Mouse (Mus musculus): ENCODE measurements at regions not wholly inside any gene's neighbourhood (a gene's known extent, or its start where the extent isn't known, plus 50 kb on each side); places are given as distances from the start of the nearest gene placed in this dataset.

GRCm38 (mm10) chr13:57221092-57221491, 325.3 kb upstream of the Trpc7 start:
- ATAC-seq (ENCODE audit: insufficient number of reproducible peaks, low FRiP score, low TSS enrichment) = no peak

GRCm38 (mm10) chr13:57216161-57216560, 320.4 kb upstream of the Trpc7 start:
- no peak; the same call in 1 of the 2 replicates for ATAC-seq (ENCODE audit: insufficient number of reproducible peaks, low FRiP score, low TSS enrichment)

- no peak for ATAC-seq (ENCODE audit: insufficient number of reproducible peaks, low FRiP score, low TSS enrichment)
These were observed 316.5 kb upstream of the Trpc7 start for GRCm38 (mm10) chr13:57212251-57212650.

DNA sequence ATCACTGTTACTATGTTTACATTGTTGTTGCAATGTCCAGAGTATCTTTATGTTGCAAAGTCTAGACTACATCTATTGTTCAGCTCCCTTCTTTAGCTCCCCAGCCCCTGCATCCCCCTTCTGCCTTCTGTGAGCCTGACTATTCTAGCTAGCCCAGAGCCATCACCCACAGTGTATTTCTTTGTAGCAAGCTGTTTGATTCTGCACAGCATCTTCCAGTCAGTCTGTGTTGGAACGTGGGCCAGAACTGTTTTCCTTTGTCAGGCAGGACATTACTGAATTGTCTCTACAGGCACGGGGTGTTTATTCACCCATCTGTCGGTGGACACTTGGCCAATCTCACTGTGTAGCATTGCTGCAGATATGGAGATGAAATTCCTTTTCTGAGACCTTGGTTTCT, 295.4 kb upstream of the Trpc7 start:
- peak; percentile 68 for ATAC-seq (ENCODE audit: insufficient number of reproducible peaks, low FRiP score, low TSS enrichment)

DNA sequence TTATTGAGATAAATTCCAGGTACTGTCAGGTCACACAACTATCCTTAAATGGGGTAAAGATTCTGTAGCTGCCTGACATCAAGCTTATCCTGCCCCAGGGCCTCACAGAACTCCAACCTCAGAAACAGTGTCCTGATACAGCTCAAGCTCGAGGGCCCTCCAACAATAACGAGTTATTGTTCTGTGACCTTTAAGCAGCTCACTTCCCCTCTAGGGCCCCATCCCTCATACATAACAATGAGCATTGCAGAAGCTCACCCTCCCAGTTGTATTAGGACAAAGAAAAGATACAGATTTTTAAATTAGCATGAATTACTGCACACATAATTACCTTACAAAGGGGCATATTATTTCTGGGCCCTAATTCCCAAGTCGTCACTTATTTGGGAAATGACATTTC, 293.5 kb upstream of the Trpc7 start:
- no peak for ATAC-seq (ENCODE audit: insufficient number of reproducible peaks, low FRiP score, low TSS enrichment)

DNA sequence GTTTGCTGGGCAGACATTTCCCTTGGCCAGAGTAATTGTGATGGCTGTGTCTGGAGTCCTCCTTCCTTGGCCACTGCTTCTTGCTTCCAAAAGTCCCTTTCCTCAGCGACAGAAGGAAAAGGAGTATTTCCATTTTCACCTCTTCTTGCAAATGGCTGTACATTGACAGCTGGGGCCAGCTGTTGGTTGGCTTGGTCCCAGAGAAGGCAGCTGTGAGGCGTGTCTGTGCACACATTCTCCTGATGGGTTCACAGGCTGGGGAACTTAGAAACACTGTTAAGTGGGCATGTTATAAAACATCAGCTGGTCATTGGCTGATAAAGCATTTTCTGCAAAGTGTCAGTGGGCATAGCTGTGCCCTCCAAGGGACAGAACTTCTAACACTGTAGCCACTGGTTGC, 290.4 kb upstream of the Trpc7 start:
- ATAC-seq (ENCODE audit: insufficient number of reproducible peaks, low FRiP score, low TSS enrichment) = no peak

DNA sequence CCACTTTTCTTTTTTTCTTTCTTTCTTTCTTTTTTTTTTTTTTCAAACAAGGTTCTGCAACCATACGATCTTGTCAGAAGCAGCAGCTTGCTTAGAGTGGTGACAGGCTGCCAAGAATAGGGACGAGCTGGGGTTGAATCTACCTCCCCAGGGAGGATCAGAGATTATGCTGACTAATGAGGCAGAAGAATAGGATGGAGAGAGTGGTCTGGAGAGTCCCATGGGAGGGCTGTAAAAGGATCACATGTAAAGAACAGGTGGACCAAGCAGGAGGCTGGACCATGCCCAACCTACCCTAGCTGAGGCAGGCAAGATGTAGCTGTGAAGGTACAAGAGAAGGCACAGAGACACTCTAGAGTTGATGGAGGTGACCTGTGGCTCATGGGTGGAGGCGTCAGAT, 274.4 kb upstream of the Trpc7 start:
- ATAC-seq (ENCODE audit: insufficient number of reproducible peaks, low FRiP score, low TSS enrichment) = peak; percentile 64

DNA sequence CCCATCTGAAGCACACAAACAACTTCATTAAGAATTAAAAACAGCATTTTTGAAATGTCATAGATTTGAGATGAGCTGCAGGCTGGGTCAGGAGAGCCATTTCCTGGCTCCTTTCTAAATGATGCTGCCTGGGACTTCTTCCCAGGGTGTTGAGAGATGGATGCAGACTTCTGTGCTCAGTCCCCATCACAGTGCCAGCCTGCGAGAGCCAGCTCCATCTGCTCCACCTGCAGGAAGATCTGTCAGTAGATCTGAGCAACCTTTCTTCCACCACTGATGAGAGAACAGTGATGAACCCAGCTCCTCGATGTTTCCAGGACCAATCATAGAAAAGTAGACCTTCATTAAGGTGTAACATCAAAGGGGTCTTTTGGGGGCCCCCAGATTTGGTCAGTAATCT, 273.8 kb upstream of the Trpc7 start:
- ATAC-seq (ENCODE audit: insufficient number of reproducible peaks, low FRiP score, low TSS enrichment) = peak; percentile 85

GRCm38 (mm10) chr13:57165367-57165766, 269.6 kb upstream of the Trpc7 start:
- ATAC-seq (ENCODE audit: insufficient number of reproducible peaks, low FRiP score, low TSS enrichment) = no peak

- no peak for ATAC-seq (ENCODE audit: insufficient number of reproducible peaks, low FRiP score, low TSS enrichment)
These were observed 257.0 kb upstream of the Trpc7 start for GRCm38 (mm10) chr13:57152787-57153186.

DNA sequence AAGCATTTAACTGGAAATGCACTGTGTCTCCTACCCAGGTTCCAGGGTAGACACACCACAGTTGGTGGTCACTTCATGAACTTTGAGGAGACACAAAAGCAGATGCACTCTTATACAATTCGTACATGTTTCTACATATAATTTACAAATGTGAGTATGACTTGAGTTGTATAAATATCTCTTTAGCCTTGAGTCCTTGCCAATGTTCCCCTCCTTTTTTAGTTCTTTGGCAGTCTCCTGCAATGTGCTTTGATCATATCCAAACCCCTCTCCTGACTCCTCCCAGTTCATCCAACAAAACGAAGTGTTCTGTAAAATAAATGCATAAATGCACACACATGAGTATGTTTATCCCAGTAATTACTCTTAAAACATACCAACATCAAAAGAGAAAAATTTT, 251.8 kb upstream of the Trpc7 start:
- no peak for ATAC-seq (ENCODE audit: insufficient number of reproducible peaks, low FRiP score, low TSS enrichment)

DNA sequence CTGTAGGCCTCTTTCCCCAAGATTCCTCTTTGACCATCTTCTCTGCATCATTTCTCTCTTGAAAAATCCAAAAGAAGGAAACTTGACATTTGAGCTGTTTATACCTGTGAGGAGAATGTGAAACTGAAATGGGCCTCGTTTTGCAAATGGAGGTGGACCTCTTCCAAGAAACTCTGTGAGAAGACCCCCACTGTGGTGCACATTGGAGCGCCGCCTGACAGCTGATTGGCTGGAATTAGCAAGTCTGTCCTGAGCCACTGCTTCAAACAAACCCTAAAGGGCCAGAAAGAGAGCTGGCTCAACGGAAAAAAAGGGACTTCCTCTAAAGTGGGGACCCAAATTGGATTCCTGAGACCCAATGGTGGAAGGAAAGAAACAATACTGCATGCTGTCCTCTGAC, 250.9 kb upstream of the Trpc7 start:
- no peak for ATAC-seq (ENCODE audit: insufficient number of reproducible peaks, low FRiP score, low TSS enrichment)

DNA sequence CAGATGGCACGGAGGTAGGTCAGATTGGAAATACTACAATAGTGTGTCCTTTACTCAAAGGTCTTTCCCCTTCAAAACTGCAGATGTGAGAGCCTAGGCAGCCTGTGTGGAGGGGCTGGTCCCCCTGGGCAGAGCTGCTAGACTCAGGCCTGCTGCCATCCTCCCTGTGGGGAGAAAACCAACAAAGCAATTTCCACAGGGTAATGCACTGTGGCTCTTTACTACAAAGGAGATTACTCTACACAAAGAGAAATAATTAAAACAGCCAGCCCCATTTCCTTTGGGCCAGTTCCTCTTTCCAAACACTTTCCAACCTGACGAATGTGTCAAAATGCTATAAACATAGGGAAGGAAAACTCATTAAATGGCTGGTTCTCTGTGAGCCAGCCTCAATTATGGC, 250.0 kb upstream of the Trpc7 start:
- ATAC-seq (ENCODE audit: insufficient number of reproducible peaks, low FRiP score, low TSS enrichment) = no peak

DNA sequence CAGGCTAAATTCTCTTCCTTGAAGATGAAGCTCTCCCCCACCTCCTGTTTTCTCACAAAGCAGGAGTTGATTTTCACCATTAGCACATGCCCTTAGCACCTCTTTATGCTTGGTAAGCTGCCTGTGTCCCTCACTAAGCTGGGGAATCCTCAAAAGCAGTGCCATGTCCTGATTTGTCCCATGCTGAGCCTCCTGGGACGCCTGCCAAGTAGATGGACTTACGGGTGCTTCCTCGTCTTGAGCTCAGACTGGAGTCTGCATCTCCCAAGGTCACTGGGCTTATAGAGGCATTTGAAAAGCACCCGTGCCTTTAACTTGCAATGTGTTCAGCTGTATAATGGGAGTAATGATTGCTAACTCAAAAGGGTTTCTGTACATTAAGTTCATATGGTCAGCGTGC, 247.1 kb upstream of the Trpc7 start:
- ATAC-seq (ENCODE audit: insufficient number of reproducible peaks, low FRiP score, low TSS enrichment) = peak; percentile 45; the same call in 1 of the 2 replicates

DNA sequence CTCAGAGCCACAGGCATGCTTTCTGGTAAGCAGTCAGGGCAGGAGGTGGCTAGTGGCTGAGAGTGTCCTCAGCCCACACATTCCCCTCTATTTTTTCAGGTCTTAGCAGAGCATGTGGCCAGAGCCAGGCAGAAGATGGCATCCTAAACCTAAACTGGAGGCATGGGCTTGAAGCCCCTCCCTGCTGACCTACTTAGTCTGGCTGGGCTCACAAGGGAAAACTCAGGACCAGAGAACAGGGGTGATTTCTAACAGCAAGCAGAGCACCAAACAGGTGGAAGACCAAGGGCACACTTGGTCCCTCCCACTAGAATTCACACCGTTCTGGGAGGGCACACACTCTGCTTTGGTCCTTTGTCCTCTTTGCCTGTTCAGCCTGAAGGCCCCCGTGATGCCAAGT, 246.6 kb upstream of the Trpc7 start:
- no peak for ATAC-seq (ENCODE audit: insufficient number of reproducible peaks, low FRiP score, low TSS enrichment)

DNA sequence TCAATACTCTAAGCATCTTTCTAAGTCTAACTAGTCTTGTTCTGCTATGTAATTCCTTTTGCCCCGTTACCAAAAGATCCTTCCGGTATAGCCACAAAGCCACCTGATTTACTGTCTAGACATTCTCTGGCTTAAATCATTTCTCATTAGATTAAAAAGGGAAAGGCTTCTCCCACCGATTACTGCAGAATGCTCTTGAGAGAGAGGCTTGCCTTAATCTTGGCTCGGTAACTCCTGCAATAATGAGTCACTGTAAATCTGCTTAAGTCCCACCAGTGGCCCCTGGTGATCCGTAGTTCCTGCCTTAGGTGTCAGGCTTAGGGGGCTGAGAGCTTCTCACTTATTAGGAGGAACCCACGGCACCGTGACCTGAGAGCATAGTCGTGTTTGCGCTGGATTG, 220.1 kb upstream of the Trpc7 start:
- ATAC-seq (ENCODE audit: insufficient number of reproducible peaks, low FRiP score, low TSS enrichment) = no peak

GRCm38 (mm10) chr13:57107956-57108355, 212.2 kb upstream of the Trpc7 start:
- no peak for ATAC-seq (ENCODE audit: insufficient number of reproducible peaks, low FRiP score, low TSS enrichment)

GRCm38 (mm10) chr13:57099601-57100000, 203.8 kb upstream of the Trpc7 start:
- no peak for ATAC-seq (ENCODE audit: insufficient number of reproducible peaks, low FRiP score, low TSS enrichment)

DNA sequence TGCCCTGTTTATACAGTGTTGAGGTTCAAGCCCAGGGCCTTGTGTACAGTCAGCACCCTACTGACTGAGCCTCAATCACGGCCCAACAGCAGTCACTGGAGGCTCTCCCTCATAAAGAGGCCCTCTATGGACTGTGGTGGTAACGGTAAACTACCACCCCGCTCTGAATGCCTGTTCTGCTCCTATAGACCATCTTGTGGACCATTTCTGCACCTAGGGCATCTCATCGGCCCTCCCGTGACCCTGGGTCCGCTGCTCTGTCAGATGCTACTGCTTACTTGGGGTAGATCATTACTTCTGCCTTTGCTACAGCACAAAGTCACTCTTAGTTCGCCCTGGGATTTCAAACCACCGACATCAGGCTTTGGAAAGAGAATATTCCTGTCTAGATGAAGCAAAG, 196.1 kb upstream of the Trpc7 start:
- no peak for ATAC-seq (ENCODE audit: insufficient number of reproducible peaks, low FRiP score, low TSS enrichment)

DNA sequence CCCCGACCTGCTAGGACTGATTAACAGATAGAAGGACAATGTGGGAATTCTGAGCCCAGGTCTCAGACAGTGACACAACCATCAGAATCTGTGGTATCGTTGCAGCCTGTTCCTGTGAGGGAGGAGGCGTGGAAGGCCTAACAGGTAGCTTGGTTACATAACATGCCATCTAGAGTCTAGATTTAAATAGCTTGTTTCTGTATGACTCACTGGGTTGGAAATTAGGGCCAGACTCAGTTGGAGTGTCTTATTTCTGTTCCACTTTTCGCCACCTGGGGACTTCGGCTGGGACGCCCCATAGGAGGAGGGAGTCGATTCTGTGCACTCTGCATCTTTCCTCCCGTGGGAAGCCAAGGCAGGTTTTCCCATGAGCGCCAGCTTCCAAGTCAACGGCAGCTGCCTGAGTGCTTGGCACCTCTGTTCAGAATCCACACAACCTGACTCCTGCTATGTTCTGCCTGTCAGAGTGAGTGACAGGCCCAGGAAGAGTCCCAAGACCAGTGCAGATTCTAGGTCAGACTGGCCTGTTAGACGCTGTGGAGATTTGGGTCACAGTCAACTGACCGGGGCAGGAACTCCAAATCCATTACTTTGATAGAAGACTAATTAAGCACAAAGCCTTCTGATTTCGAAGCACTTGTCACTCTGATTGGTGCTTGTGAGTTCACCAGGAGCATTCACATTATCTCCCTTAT, 193.7 kb upstream of the Trpc7 start:
- ATAC-seq (ENCODE audit: insufficient number of reproducible peaks, low FRiP score, low TSS enrichment) = no peak; the same call in 1 of the 2 replicates

DNA sequence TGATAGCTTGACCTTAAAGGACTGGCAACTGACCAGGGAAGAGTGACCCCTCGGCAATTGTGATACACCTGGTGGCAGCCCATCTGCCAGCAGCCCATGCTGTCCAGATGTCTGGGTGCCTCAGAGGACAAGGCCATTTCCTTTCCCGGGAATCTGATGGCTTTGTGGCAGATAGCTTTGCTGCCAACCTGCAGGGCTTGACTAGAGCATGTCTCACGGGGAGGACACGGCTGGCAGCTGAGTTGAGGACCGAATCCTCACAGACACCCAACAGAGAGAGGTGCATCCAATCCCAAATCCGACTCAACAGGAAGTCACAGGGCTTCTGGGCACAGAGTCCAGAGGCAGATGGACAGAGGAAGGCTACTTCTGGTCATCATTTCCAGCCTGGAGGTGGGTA, 192.2 kb upstream of the Trpc7 start:
- peak; percentile 49 for ATAC-seq (ENCODE audit: insufficient number of reproducible peaks, low FRiP score, low TSS enrichment)

DNA sequence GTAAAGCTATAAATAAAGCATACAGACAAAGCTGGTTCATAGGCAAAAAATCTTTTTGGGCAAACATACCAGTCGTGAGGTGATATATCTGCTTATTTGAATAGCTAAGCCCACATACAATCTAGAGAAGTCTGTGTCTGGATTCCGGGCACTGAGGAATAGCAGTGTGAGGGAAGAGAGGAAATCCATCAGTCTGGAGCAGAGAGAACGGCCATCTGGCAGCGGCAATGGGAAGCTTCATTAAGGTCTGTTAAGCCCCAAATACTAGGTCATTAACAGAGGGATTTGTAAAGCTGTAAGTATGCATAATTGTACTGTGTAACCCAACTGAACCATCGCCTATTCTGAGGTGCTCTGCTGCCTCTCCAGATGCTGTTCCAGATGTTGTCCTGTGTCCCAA, 191.6 kb upstream of the Trpc7 start:
- ATAC-seq (ENCODE audit: insufficient number of reproducible peaks, low FRiP score, low TSS enrichment) = 0 out of 2 replicates have a peak, but pooled peaks have one; percentile 42

DNA sequence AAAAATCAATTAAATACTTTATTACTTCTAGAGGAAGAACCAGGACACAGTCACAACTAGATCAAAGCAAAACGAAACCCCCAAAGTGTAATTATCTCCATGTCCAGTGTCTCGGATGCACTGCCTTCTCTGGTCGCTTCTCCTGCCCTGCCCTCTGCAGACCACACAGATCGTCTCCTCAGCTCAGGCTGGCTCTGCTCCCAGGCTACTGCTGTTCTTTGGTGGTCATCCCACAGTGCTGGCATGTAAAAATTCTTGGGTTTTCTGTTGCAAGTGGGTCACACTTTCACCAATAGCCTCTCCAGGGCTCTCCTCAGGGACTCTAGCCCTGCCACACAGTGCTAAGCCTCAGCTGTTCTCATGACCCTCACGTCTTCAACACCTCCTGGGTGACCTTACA, 188.0 kb upstream of the Trpc7 start:
- no peak for ATAC-seq (ENCODE audit: insufficient number of reproducible peaks, low FRiP score, low TSS enrichment)
